Mouse (Mus musculus) megakaryocyte, embryonic 14.5 days (primary cell): ENCODE results near the gene Nos1ap. TPM values are rescaled to one million over a fixed set of nuclear protein-coding genes. Genes with fewer than 3 reads are reported as not detected.
A peak's percentile ranks its signal among the peaks of the same experiment; 100 is the strongest.

ENCODE experiments used
- H3K27me3 ChIP-seq: replicated peaks from 2 replicates; pipeline ENCODE3; 2012; ENCODE audit warnings: inconsistent platforms
- H3K36me3 ChIP-seq: replicated peaks from 2 replicates; pipeline ENCODE3; 2012; ENCODE audit warnings: low read length, inconsistent platforms, mixed read lengths
- H3K4me1 ChIP-seq: 2 replicates; pipeline ENCODE4 v1.6.1; 2012; ENCODE audit warnings: inconsistent platforms
- H3K4me3 ChIP-seq: replicated peaks from 2 replicates; pipeline ENCODE3; 2012; ENCODE audit warnings: moderate library complexity, mild to moderate bottlenecking, inconsistent platforms
- H3K9me3 ChIP-seq: 2 replicates; pipeline ENCODE4 v1.6.1; 2012; ENCODE audit warnings: inconsistent platforms
- FLI1 ChIP-seq: IDR thresholded peaks from 2 replicates; pipeline ENCODE4 v1.6.1; 2012; ENCODE audit warnings: low read length, inconsistent platforms, mixed read lengths
- GATA1 ChIP-seq: IDR thresholded peaks from 3 replicates; pipeline ENCODE4 v1.6.1; 2012; ENCODE audit warnings: mixed read lengths, low read length, inconsistent platforms, borderline replicate concordance
- polyA plus RNA-seq: library from polyadenylated mRNA; stranded (reverse); fragments of >175 nt; gene quantifications from 2 replicates; pipeline ENCODE4 v1.2.3, GENCODE M21; 2012; ENCODE audit warnings: low replicate concordance; ENCODE audit not compliant: insufficient read depth

Nos1ap gene
- polyA plus RNA-seq, 1 experiment = 9.9 TPM

DNA sequence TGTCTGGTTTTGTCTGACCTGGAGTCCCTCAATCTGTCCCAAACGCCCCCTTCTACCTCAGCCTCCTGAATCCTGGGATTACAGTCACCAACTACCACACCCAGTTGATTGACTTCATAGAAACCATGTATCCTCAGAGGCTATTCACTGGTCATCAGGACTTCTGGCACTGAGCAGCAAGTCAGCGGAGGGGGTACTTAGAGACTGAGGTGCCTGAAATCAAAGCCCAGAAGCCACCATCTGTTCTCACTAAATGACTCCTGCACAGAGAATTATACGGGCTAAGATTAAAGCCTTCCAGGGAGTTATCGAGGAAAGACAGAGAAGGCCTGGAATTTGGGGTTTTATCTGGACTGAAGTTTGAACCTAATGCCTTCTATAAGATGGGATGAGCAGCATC lies 59.2 kb downstream of the Nos1ap start:
- no peaks in the 10 kb centered on the region for H3K27me3 ChIP-seq
- H3K4me1 ChIP-seq = peaks cover 82% of the 10 kb centered on the region
- 0 out of 2 replicates have a peak, but pooled peaks cover 3% of the 10 kb centered on the region for H3K9me3 ChIP-seq
- no peak overlapping the region for H3K4me3 ChIP-seq
- TF ChIP-seq GATA1 (no peak), FLI1 (no peak)
- H3K36me3 ChIP-seq = peaks cover 35% of the 10 kb centered on the region

DNA sequence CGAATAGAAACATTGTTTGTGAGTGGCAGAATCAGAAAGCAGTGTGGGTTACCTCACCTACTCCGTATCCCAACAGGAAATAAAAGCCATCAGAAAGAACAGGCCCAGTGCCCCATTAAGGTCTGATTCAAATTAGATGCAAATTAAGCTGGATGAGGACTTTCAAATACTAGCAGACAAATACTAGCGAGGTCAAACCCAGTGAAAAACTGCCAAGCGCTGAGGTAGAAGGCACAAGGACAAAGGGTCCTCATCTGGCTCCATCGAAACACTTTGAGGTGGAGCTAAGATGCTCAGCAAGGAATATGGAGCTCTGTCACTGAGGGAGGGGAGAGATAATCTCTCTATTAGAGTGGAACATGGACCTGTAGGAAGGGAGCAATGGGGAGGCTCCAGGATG lies 66.8 kb downstream of the Nos1ap start:
- Histone ChIP-seq H3K36me3 (peaks cover 54% of the 10 kb centered on the region), H3K27me3 (no peaks in the 10 kb centered on the region), H3K4me3 (no peak overlapping the region), H3K9me3 (peaks cover 30% of the 10 kb centered on the region), H3K4me1 (peaks cover 43% of the 10 kb centered on the region)
- TF ChIP-seq FLI1 (no peak), GATA1 (no peak)

DNA sequence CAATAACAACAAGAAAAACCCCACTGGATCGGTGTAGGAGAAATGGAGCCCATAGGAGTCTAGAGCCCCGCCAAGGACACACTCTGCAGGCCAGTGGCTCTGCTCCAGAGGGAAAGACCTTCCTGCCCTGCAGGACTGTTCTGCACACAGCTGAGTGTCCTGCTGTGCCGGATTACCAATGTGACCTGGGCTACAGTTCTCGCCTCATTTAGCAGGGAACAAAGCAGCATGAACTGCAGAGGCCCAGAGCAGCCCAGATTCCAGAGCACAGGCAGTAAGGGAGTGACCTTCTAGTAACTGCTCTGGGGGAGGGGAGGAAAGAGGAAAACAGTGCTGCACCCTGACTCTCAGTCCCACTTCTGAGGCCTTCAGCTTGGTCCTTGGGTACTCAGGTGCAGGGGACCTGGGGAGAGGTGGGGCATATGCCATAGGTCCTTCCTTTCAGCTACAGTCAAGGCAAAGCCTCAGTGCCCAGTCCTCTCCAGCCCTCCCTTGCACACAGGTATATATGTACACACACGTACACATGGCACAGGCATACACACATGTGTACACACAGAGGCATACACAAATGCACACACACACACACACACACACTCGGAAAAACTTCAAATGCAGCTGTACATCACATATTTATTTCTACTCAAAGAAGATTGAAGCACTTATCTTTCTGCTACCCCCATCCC lies 68.0 kb downstream of the Nos1ap start:
- no peak for TF ChIP-seq FLI1
- TF ChIP-seq GATA1 = no peak
- H3K36me3 ChIP-seq = peaks cover 66% of the 10 kb centered on the region
- H3K9me3 ChIP-seq = peaks cover 37% of the 10 kb centered on the region
- H3K4me1 ChIP-seq = peaks cover 35% of the 10 kb centered on the region
- no peak overlapping the region for H3K4me3 ChIP-seq
- no peaks in the 10 kb centered on the region for H3K27me3 ChIP-seq

GRCm38 (mm10) chr1:170520206-170520605 lies 69.5 kb downstream of the Nos1ap start:
- H3K36me3 ChIP-seq = peaks cover 77% of the 10 kb centered on the region
- TF ChIP-seq GATA1 (no peak), FLI1 (no peak)
- H3K4me1 ChIP-seq = peaks cover 29% of the 10 kb centered on the region
- H3K4me3 ChIP-seq = no peak overlapping the region
- no peaks in the 10 kb centered on the region for H3K27me3 ChIP-seq
- peaks cover 46% of the 10 kb centered on the region for H3K9me3 ChIP-seq

- Histone ChIP-seq H3K4me3 (no peak overlapping the region), H3K36me3 (peaks cover 79% of the 10 kb centered on the region), H3K9me3 (peaks cover 46% of the 10 kb centered on the region), H3K27me3 (no peaks in the 10 kb centered on the region), H3K4me1 (peaks cover 29% of the 10 kb centered on the region)
- TF ChIP-seq FLI1 (no peak), GATA1 (no peak)
Observed at GRCm38 (mm10) chr1:170519631-170520030, 70.0 kb downstream of the Nos1ap start.

GRCm38 (mm10) chr1:170516182-170516581 lies 73.5 kb downstream of the Nos1ap start:
- Histone ChIP-seq H3K4me3 (no peak overlapping the region), H3K36me3 (peaks cover 80% of the 10 kb centered on the region), H3K27me3 (no peaks in the 10 kb centered on the region), H3K4me1 (peaks cover 38% of the 10 kb centered on the region), H3K9me3 (peaks cover 50% of the 10 kb centered on the region)
- TF ChIP-seq FLI1 = no peak
- TF ChIP-seq GATA1 = no peak

DNA sequence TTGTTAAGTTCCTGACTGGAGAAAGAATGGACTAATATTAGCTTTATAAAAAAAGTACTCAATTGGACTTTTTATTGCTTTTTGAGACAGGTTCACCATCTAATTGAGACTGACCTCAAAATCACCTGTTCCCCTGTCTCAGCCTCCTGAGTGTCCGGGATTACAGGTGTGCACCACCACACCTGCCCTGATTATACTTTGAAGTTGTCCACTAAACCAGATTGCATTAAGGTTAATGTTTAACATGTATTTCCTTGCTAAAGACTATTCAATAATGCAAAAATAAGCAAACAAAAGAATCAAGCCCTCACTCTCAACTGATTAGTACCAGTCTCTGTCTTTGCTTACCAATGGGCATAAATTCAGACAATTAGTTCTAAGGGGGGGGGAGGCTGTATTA lies 74.2 kb downstream of the Nos1ap start:
- H3K4me3 ChIP-seq = no peak overlapping the region
- peaks cover 73% of the 10 kb centered on the region for H3K36me3 ChIP-seq
- H3K9me3 ChIP-seq = peaks cover 44% of the 10 kb centered on the region
- no peaks in the 10 kb centered on the region for H3K27me3 ChIP-seq
- TF ChIP-seq FLI1 = no peak
- no peak for TF ChIP-seq GATA1
- H3K4me1 ChIP-seq = peaks cover 38% of the 10 kb centered on the region

DNA sequence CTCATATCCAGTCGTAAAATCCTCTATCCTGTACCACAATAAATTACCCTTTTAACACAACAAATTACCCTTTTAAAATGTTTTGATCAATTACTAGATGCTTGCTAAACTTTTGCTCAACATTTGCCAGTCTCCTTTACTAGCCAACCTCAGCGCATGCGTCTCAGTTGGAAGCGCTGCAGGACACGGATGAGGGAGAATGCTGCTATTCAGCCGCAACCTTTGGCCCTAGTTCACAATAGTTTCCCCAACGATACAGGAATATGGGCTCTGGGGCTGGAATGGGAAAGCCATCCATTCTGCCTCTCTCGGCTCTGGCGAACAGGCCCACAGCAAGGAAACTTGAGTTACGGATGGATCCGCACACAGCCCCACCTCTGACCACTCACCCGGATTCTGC lies 75.4 kb downstream of the Nos1ap start:
- TF ChIP-seq GATA1 = no peak
- no peak for TF ChIP-seq FLI1
- H3K4me1 ChIP-seq = peaks cover 46% of the 10 kb centered on the region
- H3K9me3 ChIP-seq = peaks cover 34% of the 10 kb centered on the region
- no peak overlapping the region for H3K4me3 ChIP-seq
- no peaks in the 10 kb centered on the region for H3K27me3 ChIP-seq
- peaks cover 63% of the 10 kb centered on the region for H3K36me3 ChIP-seq

GRCm38 (mm10) chr1:170512429-170513097 lies 77.1 kb downstream of the Nos1ap start:
- Histone ChIP-seq H3K9me3 (peaks cover 19% of the 10 kb centered on the region), H3K27me3 (no peaks in the 10 kb centered on the region), H3K36me3 (peaks cover 53% of the 10 kb centered on the region), H3K4me1 (peaks cover 60% of the 10 kb centered on the region), H3K4me3 (no peak overlapping the region)
- no peak for TF ChIP-seq FLI1
- TF ChIP-seq GATA1 = no peak

DNA sequence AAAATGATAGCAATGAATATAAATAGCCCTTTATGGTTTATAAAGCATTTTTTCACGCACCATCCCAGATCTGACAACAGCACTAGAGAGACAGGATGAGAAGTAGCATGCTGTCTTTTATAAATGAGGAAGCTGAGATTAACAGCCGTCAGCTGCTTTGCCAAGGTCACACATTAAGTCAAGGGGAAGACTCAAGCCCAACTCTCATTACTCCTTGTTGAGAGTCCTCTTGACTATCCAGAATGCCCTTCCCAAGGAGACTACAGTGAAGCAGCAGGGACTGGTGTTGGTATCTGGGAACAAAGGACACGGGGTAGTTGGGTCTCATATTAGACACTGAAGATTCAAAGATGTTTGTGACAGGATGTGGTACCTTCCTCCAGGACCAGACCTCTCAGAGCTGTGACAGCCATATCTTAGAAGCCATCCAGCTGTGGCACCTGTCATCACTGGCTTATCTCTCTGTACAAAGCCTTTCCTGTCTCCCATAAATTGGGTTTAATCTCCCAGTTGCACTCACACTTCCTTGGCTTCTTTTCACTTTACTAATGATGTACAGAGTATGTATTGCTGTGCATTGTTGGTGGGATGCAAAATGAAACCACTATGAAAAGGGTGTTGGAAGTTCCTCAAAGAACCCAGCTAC lies 78.9 kb downstream of the Nos1ap start:
- Histone ChIP-seq H3K27me3 (no peaks in the 10 kb centered on the region), H3K36me3 (peaks cover 35% of the 10 kb centered on the region), H3K9me3 (peaks cover 4% of the 10 kb centered on the region), H3K4me3 (peak overlapping the region; percentile 79), H3K4me1 (peaks cover 61% of the 10 kb centered on the region)
- no peak for TF ChIP-seq FLI1
- TF ChIP-seq GATA1 = peak; percentile 76; the same call in 1 of the 3 replicates
